Mouse (Mus musculus) megakaryocyte, embryonic 14.5 days (primary cell): ENCODE data around the gene Sec24a.

Experiments used
- FLI1 ChIP-seq: IDR thresholded peaks from 2 replicates; pipeline ENCODE4 v1.6.1; 2012; ENCODE audit warnings: low read length, inconsistent platforms, mixed read lengths
- GATA1 ChIP-seq: IDR thresholded peaks from 3 replicates; pipeline ENCODE4 v1.6.1; 2012; ENCODE audit warnings: mixed read lengths, low read length, inconsistent platforms, borderline replicate concordance

DNA sequence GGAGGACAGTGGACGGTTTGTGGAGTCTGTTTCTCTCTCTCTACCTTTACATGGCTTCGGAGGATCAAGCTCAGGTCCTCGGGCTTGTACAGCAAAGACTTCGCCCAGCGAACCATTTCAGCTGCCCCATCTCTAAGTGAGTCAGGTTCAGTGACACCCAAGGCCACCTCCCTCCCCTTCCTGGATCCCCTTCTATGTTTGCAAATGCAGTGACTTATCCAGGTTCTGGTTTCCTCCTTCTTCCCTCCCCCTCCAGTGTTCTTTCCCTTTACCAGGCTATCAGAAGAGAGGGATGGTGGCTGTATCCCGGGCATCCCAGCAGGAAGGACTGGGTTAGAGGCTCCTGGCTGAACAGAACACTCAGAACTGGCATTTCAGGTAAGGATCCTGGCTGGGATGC lies 109.7 kb downstream of the Sec24a start:
- no peak for TF ChIP-seq GATA1
- TF ChIP-seq FLI1, result no peak
